Mouse (Mus musculus) gastrocnemius, postnatal 14 days (tissue): ENCODE measurements around the gene Inpp4b. TPM values are rescaled to one million over a fixed set of nuclear protein-coding genes. Genes with fewer than 3 reads are reported as not detected.

ENCODE experiments used
- DNase-seq: peaks from one replicate; pipeline ENCODE4 v3.0.0; 2021; ENCODE audit warnings: mixed read lengths
- intact Hi-C: fragments of 180-260 bp; cut with DNase I; formaldehyde crosslinking; loops from one replicate; pipeline ENCODE4 v1.15.1; 2025; ENCODE audit warnings: low total_unique reads
- total RNA-seq, 2 experiments: library from RNA; stranded (reverse); gene quantifications; 2 replicates each; pipeline ENCODE4 v1.2.3; 2021

Inpp4b gene
- total RNA-seq, 2 experiments from 2014 or later: 13.2 to 16.5 TPM

DNA sequence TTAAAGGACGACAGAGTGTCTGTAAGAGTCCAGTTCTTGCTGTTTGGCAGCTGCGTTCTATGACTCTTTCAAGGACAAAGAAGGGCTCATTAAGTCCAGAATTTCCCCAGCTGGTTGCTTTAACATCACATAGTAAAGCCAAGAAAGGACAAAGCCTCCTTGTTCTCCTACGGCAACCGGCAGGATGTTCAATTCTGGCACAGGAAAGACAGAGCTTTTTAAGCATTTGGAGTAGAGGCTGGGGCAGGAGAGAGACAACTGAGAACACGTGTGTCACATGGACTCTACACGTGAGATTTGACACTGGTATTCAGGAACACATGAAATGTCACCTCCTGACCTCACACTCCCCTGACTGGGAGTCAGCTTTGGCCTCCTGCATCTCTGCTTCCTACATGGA lies 109.7 kb downstream of the Inpp4b start:
- no peak for DNase-seq
- intact Hi-C loops: no loop called here

GRCm38 (mm10) chr8:81454830-81455229 lies 112.5 kb downstream of the Inpp4b start:
- no peak for DNase-seq

DNA sequence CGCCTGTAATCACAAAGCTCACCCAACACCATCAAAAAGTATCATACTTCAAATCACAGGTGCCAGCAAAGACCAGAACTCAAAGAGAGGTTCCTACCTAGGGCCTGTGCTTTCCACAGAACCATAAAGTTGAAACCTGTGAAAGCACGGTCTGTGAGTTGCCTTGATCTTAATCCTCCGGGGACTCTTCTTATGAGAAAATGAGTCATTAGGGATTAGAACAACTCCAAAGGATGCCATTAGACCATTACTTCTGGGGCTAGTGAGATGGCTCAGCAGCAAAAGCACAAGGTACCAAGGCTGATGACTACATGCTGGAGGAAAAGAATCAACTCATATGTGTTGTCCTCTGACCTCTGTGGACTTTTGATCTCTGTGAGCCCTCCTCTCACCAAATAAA lies 121.4 kb downstream of the Inpp4b start:
- intact Hi-C loops: no loop called here
- no peak for DNase-seq

More at GRCm38 (mm10) chr8:81454830-81455229, 112.5 kb downstream of the Inpp4b start:
- intact Hi-C loops: no loop called here

DNA sequence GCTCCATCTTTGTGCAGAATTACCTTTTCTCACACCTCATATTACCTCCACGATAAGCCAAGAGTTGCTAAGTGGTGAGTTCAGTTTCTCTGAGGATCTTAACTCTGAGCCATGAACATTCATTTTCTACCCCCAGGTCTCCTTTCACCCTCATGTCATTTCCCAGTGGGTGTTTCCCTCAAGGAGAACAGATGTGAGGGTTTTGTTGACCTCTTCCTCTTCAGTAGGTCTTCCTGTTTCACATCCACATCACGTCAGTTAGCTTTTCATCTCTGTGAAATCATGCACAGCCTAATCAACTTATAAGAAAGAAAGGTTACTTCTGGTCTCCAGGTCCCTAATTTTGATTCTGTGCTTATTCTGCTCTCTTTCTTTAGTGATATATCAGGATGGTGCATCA lies 124.4 kb downstream of the Inpp4b start:
- intact Hi-C loops: no loop called here
- no peak for DNase-seq

DNA sequence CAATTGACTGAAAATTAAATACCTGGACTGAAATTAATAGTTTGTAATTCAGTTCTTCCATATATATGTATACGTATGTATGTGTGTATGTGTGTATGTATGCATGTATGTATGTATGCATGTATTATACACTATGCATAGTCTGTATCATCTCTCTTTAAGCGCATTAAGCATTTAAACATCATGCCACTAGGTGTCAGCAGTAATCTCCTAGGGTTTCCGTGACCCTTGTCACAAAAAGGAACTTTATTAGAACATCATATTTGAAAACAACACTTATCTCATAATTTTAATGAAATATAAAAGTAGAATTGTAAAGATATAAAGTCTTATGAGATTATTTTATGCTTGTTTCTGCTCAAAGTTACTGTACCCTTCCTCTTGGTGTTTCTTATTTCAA lies 136.3 kb downstream of the Inpp4b start:
- DNase-seq: no peak

GRCm38 (mm10) chr8:81483834-81484233 lies 141.5 kb downstream of the Inpp4b start:
- no peak for DNase-seq
- intact Hi-C loops: no loop called here

More for the DNA sequence above, 136.3 kb downstream of the Inpp4b start:
- intact Hi-C loops: loop anchor here (5.0 kb wide), 1 partner anchor 324 kb away; no protein-coding TSS in a partner anchor

- intact Hi-C loops: no loop called here
- DNase-seq: no peak
These were observed 143.3 kb downstream of the Inpp4b start for GRCm38 (mm10) chr8:81485626-81486025.

GRCm38 (mm10) chr8:81489894-81490661 lies 147.7 kb downstream of the Inpp4b start:
- no peak for DNase-seq
- intact Hi-C loops: no loop called here

GRCm38 (mm10) chr8:81491097-81491705 lies 148.8 kb downstream of the Inpp4b start:
- intact Hi-C loops: no loop called here
- DNase-seq: no peak

GRCm38 (mm10) chr8:81491706-81492204 lies 149.4 kb downstream of the Inpp4b start:
- no peak for DNase-seq
- intact Hi-C loops: no loop called here

GRCm38 (mm10) chr8:81494823-81495222 lies 152.5 kb downstream of the Inpp4b start:
- intact Hi-C loops: no loop called here
- DNase-seq: no peak

DNA sequence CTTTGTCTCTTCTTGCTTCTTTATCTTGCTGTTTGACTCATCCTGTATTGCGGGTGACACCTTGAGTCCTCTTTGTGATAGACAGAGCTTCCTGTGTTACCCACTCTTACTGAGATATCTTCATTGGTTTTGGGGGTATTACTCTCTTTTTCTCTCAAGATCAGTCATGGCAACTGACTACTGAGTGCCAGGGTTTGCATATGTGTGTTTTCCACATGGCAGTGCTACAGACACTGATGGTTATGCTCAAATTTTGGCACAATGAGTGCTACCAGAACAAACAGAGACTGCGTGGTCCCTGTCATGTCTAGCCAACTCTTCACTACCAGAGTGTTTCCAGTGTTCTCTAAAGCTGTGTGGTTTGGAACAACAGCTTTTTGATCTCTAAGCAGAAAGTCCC lies 155.3 kb downstream of the Inpp4b start:
- intact Hi-C loops: no loop called here

GRCm38 (mm10) chr8:81502216-81502615 lies 159.9 kb downstream of the Inpp4b start:
- DNase-seq: no peak
- intact Hi-C loops: no loop called here

More for the DNA sequence above, 155.3 kb downstream of the Inpp4b start:
- DNase-seq: no peak

DNA sequence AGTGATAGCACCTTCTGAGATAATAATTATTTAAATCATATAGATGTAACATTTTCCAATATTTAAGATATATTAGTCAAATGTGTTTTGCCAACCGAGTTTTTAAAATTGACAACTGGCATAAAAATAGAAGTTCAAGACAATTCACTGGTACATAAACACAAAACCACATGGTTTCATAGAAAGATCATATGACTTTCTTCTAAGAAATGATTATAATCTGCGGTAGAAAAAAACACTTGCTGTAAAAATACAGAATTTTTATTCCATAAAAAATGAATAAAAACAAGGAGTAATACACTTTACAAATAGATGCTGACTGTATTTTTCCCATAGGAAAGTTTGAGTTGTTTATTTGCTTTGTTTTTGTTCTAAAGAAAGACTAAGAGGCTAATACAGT lies 160.6 kb downstream of the Inpp4b start:
- intact Hi-C loops: no loop called here
- no peak for DNase-seq

GRCm38 (mm10) chr8:81512826-81513225 lies 170.5 kb downstream of the Inpp4b start:
- DNase-seq: no peak
- intact Hi-C loops: no loop called here

GRCm38 (mm10) chr8:81514425-81514824 lies 172.1 kb downstream of the Inpp4b start:
- DNase-seq: no peak
- intact Hi-C loops: no loop called here

DNA sequence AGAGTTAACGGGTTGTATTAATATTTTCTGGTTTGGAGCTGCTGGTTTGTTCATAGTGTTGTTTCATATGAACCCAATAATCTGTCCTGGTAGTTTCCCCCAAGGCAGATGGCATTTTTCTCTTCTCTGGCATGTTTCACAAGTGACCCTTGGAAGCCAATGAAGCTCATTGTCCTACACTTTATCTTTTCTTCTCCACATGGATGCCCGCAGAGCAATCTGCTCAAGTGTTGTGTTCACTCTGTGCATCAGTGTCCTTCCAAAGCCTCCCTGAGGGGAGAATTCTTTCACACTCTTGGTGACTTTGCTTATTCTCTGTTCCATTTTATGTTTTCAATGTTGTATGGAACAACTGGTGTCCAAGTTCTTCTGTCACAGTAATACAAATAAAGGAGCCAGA lies 179.7 kb downstream of the Inpp4b start:
- DNase-seq: no peak
- intact Hi-C loops: no loop called here

DNA sequence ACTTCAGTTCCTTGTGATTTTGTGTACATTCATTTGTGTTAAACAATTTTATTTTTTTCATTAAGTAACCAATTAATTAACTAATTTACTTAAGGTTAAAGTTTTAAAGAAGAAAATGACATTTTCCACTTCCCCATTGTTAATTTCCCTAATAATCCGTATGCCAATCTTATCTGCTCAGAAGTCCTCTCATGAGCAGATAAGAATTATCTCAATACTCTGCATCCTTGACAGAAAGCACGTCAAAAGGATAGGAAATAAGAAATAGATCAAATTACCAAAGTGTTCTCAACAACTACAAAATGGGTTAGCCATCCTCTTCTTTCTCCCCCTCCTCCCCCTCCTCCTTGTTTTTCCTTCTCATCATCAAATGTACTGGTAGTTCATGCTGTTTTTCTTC lies 182.2 kb downstream of the Inpp4b start:
- DNase-seq: no peak
- intact Hi-C loops: no loop called here

- no peak for DNase-seq
- intact Hi-C loops: no loop called here
These were observed 185.3 kb downstream of the Inpp4b start for GRCm38 (mm10) chr8:81527661-81528060.

- DNase-seq: no peak
- intact Hi-C loops: no loop called here
These were observed 196.0 kb downstream of the Inpp4b start for GRCm38 (mm10) chr8:81538310-81538709.

DNA sequence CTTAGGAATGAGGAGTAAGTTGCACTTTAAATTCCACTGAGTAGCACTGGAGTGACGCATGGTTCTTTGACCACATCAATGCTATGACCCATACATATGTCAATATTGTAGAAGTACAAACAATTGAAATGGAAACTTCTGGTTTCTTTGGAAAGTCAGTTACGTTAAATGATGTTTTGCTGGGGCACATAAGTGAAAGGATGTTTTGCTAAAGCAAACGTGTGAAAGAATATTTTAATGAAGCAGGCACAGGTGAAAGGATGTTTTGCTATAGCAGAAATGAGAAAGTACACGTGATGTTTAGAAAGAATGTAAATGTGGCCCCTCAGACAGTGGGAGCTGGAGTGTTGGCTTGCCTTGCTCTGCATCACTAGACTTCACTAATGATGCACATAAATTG lies 216.2 kb downstream of the Inpp4b start:
- intact Hi-C loops: no loop called here
- DNase-seq: no peak
